Mouse (Mus musculus) liver, postnatal 0 days (tissue): ENCODE measurements around the gene Erbb4. TPM values are rescaled to one million over a fixed set of nuclear protein-coding genes. Genes with fewer than 3 reads are reported as not detected.

Experiments used
- ATAC-seq: fragments of 200-750 bp; cut with Nextera tagmentation; 2 replicates; pipeline ENCODE4 v1.8.0; 2017; ENCODE audit warnings: mild to moderate bottlenecking, moderate library complexity
- DNase-seq: peaks from one replicate; pipeline ENCODE4 v3.0.0-alpha.2; 2016
- H3K27ac ChIP-seq: fragments of 300-500 bp; sonication (generic); 2 replicates; pipeline ENCODE4 v1.5.1; 2014; ENCODE audit warnings: antibody characterized with exemption, moderate library complexity, mild to moderate bottlenecking, low read depth
- H3K27me3 ChIP-seq: fragments of 300-500 bp; sonication (generic); 2 replicates; pipeline ENCODE4 v1.6.1; 2014; ENCODE audit warnings: low read length, control low read depth, mixed read lengths; ENCODE audit not compliant: insufficient read depth
- H3K36me3 ChIP-seq: fragments of 300-500 bp; sonication (generic); replicated peaks from 2 replicates; pipeline ENCODE4 v1.6.1; 2014; ENCODE audit warnings: mild to moderate bottlenecking, control low read depth, low read length, moderate library complexity, mixed read lengths; ENCODE audit not compliant: insufficient read depth
- H3K4me1 ChIP-seq: fragments of 300-500 bp; sonication (generic); 2 replicates; pipeline ENCODE4 v1.6.1; 2014; ENCODE audit warnings: antibody characterized with exemption, mild to moderate bottlenecking, control low read depth; ENCODE audit not compliant: insufficient read depth
- H3K4me2 ChIP-seq: fragments of 300-500 bp; sonication (generic); 2 replicates; pipeline ENCODE4 v1.6.1; 2014; ENCODE audit warnings: low read depth, mild to moderate bottlenecking, low read length, moderate library complexity, mixed read lengths
- H3K4me3 ChIP-seq: fragments of 300-500 bp; sonication (generic); 2 replicates; pipeline ENCODE4 v1.5.1; 2014; ENCODE audit warnings: low read depth, low read length
- H3K9ac ChIP-seq: fragments of 300-500 bp; sonication (generic); replicated peaks from 2 replicates; pipeline ENCODE4 v1.6.1; 2014; ENCODE audit warnings: mild to moderate bottlenecking, moderate library complexity
- H3K9me3 ChIP-seq: fragments of 300-500 bp; sonication (generic); 2 replicates; pipeline ENCODE4 v1.6.1; 2016; ENCODE audit warnings: mild to moderate bottlenecking, control low read depth, low read length, mixed read lengths
- CTCF ChIP-seq: sonication (generic); IDR thresholded peaks from 2 replicates; pipeline ENCODE4 v1.5.1; 2016; ENCODE audit warnings: antibody characterized with exemption, low read depth
- EP300 ChIP-seq: IDR thresholded peaks from 2 replicates; pipeline ENCODE4 v1.6.1; 2016; ENCODE audit warnings: antibody characterized with exemption, low read depth, mild to moderate bottlenecking
- WGBS: fragments of 180-500 bp; shearing (Covaris S2); extraction: QIAGEN DNeasy Blood & Tissue Kit; methylation state at CpG from one replicate; pipeline ENCODE4 v1.1.7; 2014; ENCODE audit not compliant: insufficient replicate concordance; 5-methylcytosine and 5-hydroxymethylcytosine counted together
- polyA plus RNA-seq: library from polyadenylated mRNA; unstranded; fragments of >200 nt; fragmentation: Nextera tagmentation; extraction: Ambion mirVana; gene quantifications from 2 replicates; pipeline ENCODE4 v1.2.1, GENCODE M21; 2015

Gene Erbb4
- polyA plus RNA-seq, 1 experiment from 2014 or later = 0.06 TPM

DNA sequence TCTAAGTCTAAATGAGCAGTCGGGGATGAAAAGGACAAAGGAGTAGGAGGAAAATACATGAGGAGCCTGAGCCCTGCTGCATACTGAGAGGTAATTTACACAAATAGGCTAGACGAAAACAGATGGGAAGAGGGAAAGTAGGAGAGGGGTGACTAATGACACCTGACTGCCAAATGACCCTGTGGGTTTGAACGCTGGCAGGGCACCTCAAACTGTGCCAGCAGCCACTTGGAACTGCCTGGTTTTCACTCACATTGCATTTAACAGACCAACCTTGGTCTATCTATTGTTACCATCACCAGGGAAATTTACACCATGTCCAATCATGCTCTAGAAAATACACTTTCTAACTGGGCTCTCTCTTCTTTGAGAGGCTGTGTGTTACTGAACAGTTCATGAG, 929.3 kb downstream of the Erbb4 start:
- Histone ChIP-seq H3K4me2 (no peak overlapping the region), H3K4me1 (no peaks in the 10 kb centered on the region), H3K4me3 (no peak overlapping the region), H3K27me3 (no peaks in the 10 kb centered on the region), H3K9ac (no peak overlapping the region), H3K27ac (no peak overlapping the region), H3K36me3 (no peaks in the 10 kb centered on the region), H3K9me3 (no peaks in the 10 kb centered on the region)
- ATAC-seq = no peak
- DNase-seq = no peak
- TF ChIP-seq EP300 (no peak), CTCF (no peak)
- 46% methylated on average over 3 of the region's 3 CpGs for WGBS

DNA sequence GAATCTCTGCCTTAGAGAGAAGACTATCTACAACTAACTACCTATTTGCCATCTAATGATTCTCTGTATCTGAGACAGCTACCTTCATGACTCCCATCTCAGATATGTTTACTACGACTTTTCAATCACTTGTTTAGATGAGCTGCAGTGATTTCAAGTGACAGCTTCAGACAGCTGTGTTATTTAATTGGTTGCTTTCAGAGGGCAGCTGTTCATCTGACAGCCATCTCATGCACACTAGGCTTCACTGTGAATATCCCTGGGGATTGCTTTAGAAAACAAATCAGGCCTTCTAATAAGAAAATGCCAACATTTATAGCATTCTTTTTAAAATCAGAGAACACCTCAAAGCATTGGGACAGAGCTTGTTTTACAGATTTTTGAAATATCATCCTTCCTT, 952.6 kb downstream of the Erbb4 start:
- 70% methylated on average over 1 of the region's 1 CpGs for WGBS

DNA sequence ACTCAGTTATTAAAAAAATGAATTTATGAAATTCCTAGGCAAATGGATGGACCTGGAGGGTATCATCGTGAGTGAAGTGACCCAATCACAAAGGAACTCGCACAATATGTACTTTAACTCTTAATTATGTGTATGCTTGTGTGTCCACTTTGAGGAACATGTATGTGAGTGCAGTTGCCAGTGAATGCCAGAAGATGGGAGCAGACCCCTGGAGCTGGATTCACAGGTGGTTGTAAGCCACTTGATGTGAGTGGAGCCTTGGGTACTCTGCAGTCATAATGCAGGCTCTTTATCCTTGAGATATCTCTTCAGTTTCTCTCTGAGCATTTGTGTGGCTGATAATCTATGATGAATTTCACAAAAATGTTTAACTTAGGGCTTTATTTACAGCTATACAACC, 957.3 kb downstream of the Erbb4 start:
- ATAC-seq (no peak), DNase-seq (no peak)
- Histone ChIP-seq H3K4me2 (no peak overlapping the region), H3K27me3 (no peaks in the 10 kb centered on the region), H3K9ac (no peak overlapping the region), H3K36me3 (no peaks in the 10 kb centered on the region), H3K27ac (no peak overlapping the region), H3K4me1 (no peaks in the 10 kb centered on the region), H3K9me3 (no peaks in the 10 kb centered on the region), H3K4me3 (no peak overlapping the region)
- 66% methylated on average over 2 of the region's 2 CpGs for WGBS
- TF ChIP-seq EP300 = no peak
- TF ChIP-seq CTCF = no peak

More for the DNA sequence above, 952.6 kb downstream of the Erbb4 start:
- no peaks in the 10 kb centered on the region for H3K9me3 ChIP-seq
- TF ChIP-seq CTCF (no peak), EP300 (no peak)
- no peak overlapping the region for H3K27ac ChIP-seq
- no peak overlapping the region for H3K4me3 ChIP-seq
- no peaks in the 10 kb centered on the region for H3K4me1 ChIP-seq
- ATAC-seq (no peak), DNase-seq (no peak)
- H3K36me3 ChIP-seq = no peaks in the 10 kb centered on the region
- H3K9ac ChIP-seq = no peak overlapping the region
- H3K4me2 ChIP-seq = no peak overlapping the region
- no peaks in the 10 kb centered on the region for H3K27me3 ChIP-seq

DNA sequence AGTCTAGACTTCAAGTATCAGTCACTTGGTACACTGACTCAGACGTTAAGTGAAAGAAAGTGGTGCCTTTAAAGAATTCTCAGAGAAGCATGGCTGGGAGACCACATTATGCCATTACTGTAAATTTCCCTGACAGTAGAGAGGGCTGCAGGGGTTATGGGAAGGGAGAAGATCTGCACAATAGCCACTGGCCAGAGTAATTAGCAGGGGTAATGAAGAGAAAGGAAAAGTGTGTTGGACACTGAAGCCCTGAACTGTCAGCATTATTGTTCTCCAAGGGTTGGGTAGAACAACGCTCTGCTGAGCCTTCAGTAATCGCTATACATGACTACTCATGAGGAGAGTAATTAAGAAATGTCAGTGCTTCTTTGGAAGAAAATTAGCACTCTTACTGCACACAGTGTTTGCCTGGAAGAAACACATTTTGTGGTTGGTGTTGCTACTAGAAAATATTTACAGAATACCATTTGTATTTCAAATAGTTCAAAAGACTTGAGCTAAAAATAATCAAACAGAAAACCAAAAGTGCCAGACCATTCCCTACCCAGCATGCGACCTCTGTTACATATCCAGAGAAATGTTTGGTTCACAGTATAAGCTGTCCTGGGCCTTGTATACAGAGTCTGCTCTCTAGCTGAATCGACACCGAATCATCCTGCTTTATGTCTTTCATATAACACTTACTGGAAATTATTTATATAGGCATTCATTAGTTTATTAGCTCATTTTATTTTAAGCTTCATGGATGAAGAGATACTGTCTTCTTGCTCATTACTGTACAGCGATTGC, 965.1 kb downstream of the Erbb4 start:
- no peak overlapping the region for H3K27ac ChIP-seq
- TF ChIP-seq EP300 = no peak
- no peak for TF ChIP-seq CTCF
- no peak for DNase-seq
- no peak overlapping the region for H3K4me3 ChIP-seq
- no peaks in the 10 kb centered on the region for H3K27me3 ChIP-seq
- no peak for ATAC-seq
- H3K9me3 ChIP-seq = no peaks in the 10 kb centered on the region
- no peaks in the 10 kb centered on the region for H3K36me3 ChIP-seq
- no peaks in the 10 kb centered on the region for H3K4me1 ChIP-seq
- no peak overlapping the region for H3K9ac ChIP-seq
- H3K4me2 ChIP-seq = no peak overlapping the region
- 69% methylated on average over 7 of the region's 7 CpGs for WGBS

DNA sequence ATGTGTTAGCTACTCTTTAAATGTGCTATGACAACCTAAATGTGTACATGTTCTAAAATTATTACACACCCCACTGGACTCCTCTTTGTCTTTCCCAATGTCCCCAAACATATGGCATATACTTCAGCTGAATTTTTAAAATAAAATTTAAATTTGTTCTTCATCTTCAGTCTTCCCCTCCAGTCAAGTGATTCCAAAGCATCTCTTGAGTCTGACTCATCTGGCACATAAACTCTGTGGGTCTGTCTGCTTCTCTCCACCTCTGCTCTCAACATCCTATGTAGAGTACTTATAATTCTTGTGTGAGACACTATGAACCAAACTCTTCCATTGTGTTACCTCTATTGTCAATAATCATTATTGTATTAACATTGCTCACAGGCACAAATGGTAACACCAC, 972.9 kb downstream of the Erbb4 start:
- H3K27me3 ChIP-seq = no peaks in the 10 kb centered on the region
- H3K4me1 ChIP-seq = 0 out of 2 replicates have a peak, but pooled peaks cover 2% of the 10 kb centered on the region
- no peak overlapping the region for H3K4me3 ChIP-seq
- no peaks in the 10 kb centered on the region for H3K36me3 ChIP-seq
- no peaks in the 10 kb centered on the region for H3K9me3 ChIP-seq
- DNase-seq (no peak), ATAC-seq (no peak)
- no peak for TF ChIP-seq CTCF
- H3K4me2 ChIP-seq = no peak overlapping the region
- H3K9ac ChIP-seq = no peak overlapping the region
- no peak overlapping the region for H3K27ac ChIP-seq

DNA sequence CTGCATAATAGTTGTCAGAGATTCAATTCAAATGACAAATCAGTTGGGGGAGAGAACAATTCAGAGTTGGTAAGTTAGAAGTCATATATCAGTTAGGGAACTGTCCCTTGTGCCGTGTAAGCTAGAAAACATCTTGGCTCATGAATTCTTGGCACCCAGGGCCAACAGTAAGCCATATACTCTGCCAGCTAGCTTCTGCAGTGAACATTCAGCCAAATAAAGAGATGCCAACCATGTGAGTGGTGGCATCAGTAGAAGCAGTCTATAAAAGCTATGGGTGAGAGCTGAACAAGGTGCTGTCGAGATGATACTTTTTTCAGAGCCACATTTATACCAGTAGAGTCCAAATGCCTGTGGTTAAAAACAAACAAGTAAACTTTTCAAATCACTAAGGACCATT, 973.4 kb downstream of the Erbb4 start:
- no peak overlapping the region for H3K27ac ChIP-seq
- no peaks in the 10 kb centered on the region for H3K9me3 ChIP-seq

DNA sequence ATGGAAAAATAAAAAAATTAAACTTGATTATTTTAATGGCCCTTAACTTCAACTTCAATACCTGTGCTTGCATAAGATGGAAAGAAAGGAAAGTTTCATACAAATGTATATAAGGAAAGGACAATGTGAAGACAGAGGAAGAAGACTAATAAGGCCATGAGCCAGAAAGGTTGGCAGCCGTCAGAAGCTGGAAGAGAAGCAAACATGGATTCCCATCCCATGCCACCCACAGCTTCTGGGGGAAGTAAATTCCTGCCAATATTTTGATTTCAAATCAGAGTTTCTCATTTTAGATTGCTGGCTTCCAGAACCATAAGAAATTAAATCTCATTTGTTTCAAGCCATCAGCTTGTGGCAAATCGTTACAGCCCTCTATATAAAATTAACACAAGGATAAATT, 984.3 kb downstream of the Erbb4 start:
- no peak for DNase-seq
- ATAC-seq = no peak
- TF ChIP-seq CTCF (no peak), EP300 (no peak)
- Histone ChIP-seq H3K27me3 (no peaks in the 10 kb centered on the region), H3K4me2 (no peak overlapping the region), H3K4me3 (no peak overlapping the region), H3K9ac (no peak overlapping the region), H3K36me3 (no peaks in the 10 kb centered on the region), H3K27ac (no peak overlapping the region), H3K4me1 (no peaks in the 10 kb centered on the region), H3K9me3 (no peaks in the 10 kb centered on the region)
- WGBS = 76% methylated on average over 2 of the region's 2 CpGs

More for the DNA sequence above, 973.4 kb downstream of the Erbb4 start:
- no peak for TF ChIP-seq CTCF
- no peak for TF ChIP-seq EP300
- Histone ChIP-seq H3K9ac (no peak overlapping the region), H3K36me3 (no peaks in the 10 kb centered on the region), H3K4me3 (no peak overlapping the region), H3K4me2 (no peak overlapping the region), H3K27me3 (no peaks in the 10 kb centered on the region), H3K4me1 (0 out of 2 replicates have a peak, but pooled peaks cover 2% of the 10 kb centered on the region)
- no peak for DNase-seq
- ATAC-seq = no peak
- WGBS = 72% methylated on average over 2 of the region's 2 CpGs
